Mouse (Mus musculus): ENCODE measurements at regions not wholly inside any gene's neighbourhood (a gene's known extent, or its start where the extent isn't known, plus 50 kb on each side); places are given as distances from the start of the nearest gene placed in this dataset.
A peak's percentile ranks its signal among the peaks of the same experiment; 100 is the strongest.

- DNase-seq (ENCODE audit: low spot score in 2 of 2): no peak
These were observed 56.5 kb downstream of the Otud1 start for GRCm38 (mm10) chr2:19714025-19714424.

DNA sequence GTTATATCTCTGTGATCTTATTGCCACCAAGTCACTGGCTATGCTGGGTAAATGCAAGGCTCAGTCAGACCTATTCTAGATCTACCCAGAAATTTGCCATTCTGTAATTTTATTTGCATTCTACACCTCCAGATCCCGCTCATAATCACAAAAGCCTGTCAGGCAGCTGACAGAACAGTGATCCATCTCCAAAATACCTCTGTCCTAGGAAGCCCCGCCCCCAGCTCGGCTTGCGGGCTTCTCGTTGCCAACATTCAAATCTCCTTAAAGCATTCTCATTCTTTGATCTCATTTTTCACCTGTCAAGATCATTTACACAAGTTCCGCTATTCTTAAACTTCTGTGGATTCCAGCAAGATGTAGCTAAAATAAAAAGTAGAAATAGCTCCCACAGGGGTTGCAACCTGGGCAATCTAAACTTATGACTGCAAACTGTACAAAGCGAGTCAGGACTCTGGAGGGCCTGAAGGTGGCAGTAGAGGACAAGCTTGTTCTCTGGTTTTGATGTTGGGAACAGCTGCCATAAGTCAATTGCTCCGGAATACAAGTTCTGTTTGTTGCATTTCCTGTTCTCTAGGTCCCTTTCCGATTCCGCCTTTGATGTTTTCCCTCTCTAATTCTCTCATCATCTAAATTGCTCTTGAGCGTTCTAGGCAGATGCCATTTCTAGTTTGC lies 58.1 kb downstream of the Otud1 start:
- peak; percentile 26 to 39 for DNase-seq (ENCODE audit: low spot score in 2 of 2)

- no peak for DNase-seq (ENCODE audit: low spot score in 2 of 2)
These were observed 58.8 kb downstream of the Otud1 start for GRCm38 (mm10) chr2:19716388-19716787.

- no peak for DNase-seq (ENCODE audit: low spot score in 2 of 2)
These were observed 68.5 kb downstream of the Otud1 start for GRCm38 (mm10) chr2:19726085-19726484.

DNA sequence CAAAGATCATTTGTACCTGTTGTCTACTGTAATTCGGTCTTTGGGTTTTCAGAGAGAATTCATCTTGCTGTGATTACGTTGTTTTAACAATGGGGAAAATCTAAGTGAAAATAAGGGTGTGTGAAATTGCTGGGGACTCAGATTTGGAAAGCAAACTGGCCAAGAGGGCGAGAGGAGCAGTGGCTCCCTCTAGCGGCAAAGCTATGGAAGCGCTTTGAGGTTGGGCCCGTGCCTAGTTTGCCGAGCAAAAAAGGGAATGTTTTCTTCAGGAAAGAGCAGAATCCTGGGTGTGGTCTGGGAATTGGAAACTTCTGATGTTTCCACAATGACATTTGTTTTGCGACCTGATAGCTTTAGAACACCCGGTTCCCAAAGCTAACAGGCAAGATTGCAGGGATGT lies 69.4 kb downstream of the Otud1 start:
- DNase-seq (ENCODE audit: low spot score in 2 of 2): no peak

DNA sequence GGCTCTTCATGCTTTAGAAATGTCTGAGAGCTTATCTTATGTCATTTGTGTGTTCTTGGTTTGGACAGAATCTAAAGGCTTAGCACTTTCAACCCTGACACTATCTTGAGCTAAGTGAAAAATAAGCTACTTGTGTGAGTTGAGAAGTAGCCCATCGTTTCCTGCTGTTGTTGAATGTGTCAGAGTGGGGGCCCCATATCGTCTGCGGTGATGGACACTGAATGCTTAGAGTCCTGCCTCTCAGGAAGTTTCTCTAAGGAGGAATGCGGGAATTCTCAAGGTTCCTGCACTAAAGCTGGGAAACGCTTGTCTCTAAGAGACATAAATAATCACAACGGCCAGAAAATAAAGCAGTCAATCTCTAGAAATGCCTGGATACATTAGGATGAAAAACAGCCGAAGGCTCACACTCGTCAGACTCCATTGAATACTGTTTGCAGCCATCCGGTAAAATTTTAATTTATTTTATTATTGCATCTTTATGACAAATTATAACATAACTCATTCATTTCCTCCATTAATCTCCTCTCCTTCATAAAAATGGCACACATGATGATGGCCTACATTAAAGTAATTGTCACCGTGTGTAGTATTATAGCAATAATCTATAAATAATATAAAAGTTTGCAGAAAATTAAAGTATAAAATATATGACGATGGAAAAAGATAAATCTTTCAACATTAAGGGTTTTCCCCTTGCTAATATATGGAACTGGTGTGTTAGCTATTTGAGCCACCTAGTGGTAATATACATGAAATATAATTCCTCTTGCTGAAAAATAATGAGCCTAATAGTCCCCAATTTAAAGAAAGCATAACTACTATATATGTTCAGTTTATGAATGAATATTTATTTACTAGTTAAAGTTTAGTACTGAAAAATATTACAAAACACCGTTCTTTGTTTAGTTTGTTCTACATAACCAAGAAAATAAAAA lies 75.6 kb downstream of the Otud1 start:
- DNase-seq (ENCODE audit: low spot score in 2 of 2): no peak

DNA sequence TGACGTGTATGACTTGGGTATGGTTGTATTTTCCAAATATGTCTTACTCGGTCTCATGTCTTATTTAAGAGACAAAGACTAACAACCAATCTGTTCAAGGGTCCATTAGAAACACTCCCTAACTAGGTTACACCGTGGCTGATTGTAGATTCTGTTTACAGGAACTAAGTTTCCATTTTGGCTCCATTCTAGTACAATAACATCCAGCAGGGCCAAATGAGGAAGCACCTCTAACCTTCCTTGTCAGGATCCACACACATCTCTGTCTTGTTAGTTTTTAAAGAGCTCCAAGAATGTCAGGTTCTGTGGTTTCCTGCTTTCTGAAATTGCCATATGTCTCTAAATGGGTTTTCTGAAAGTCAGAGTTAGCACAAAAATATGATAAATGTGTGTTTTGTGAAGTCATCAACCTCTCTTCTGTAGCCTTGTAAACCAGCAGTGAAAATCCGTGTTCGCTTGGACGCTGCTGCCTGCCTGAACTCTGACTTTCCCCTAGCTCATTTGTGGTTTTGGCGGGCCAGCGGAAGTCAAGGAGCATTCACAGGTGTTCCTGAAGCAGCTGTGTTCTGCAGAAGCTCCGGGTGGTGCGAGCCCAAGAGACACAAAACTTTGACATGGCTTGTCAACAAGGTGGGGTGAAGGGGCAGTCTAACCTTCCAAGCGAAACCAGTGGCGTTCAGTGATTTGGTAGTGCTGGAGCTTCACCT lies 76.8 kb downstream of the Otud1 start:
- DNase-seq (ENCODE audit: low spot score in 2 of 2): no peak

- DNase-seq (ENCODE audit: low spot score in 2 of 2): no peak
These were observed 84.0 kb downstream of the Otud1 start for GRCm38 (mm10) chr2:19741508-19741907.

- DNase-seq (ENCODE audit: low spot score in 2 of 2): no peak
These were observed 85.9 kb downstream of the Otud1 start for GRCm38 (mm10) chr2:19743467-19743866.

GRCm38 (mm10) chr2:19744986-19745660 lies 87.6 kb downstream of the Otud1 start:
- no peak for DNase-seq (ENCODE audit: low spot score in 2 of 2)

GRCm38 (mm10) chr2:19752753-19753152 lies 95.2 kb downstream of the Otud1 start:
- no peak for DNase-seq (ENCODE audit: low spot score in 2 of 2)

GRCm38 (mm10) chr2:19753479-19753878 lies 95.9 kb downstream of the Otud1 start:
- no peak for DNase-seq (ENCODE audit: low spot score in 2 of 2)

DNA sequence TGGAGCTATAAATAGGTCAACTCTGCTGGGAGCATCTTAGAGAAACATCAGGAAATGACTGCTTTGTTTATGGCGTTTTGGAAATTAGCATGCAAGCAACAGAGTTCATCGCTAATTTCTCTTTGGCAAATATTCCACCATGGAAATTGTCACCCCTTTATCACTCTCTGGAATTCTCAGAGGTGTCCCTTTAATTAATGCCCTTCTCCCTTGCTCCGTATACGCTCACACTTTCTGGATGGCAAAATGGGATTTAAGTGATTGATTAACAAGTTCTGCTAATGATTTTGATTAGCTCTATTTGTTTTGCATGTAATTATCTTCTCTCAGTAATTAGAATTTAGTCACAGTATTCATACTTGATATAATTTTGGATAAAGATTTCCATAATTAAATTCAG lies 100.4 kb downstream of the Otud1 start:
- no peak for DNase-seq (ENCODE audit: low spot score in 2 of 2)

GRCm38 (mm10) chr2:19759169-19759568 lies 101.6 kb downstream of the Otud1 start:
- DNase-seq (ENCODE audit: low spot score in 2 of 2): no peak

DNA sequence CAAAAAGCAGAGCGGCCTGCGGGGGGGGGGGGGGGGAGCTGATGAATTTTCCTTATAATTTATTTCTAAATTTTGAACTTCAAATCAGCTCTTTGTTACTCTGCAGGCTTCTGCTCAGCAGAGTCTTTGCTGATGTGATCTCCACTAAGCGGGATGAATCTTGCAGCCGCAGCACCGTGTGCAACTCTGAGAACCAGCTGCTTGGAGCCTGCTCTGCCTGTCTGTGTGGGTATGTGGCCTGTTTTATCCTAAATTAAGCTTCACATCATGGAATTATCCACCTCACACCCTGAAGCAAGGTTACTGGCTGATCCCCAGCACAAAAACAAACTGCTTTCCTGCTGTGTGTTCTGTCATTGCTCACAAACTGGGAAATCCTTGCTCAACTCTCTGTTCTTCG lies 102.0 kb downstream of the Otud1 start:
- peak in 1 of 2 experiments; percentile 8 for DNase-seq (ENCODE audit: low spot score in 2 of 2)

DNA sequence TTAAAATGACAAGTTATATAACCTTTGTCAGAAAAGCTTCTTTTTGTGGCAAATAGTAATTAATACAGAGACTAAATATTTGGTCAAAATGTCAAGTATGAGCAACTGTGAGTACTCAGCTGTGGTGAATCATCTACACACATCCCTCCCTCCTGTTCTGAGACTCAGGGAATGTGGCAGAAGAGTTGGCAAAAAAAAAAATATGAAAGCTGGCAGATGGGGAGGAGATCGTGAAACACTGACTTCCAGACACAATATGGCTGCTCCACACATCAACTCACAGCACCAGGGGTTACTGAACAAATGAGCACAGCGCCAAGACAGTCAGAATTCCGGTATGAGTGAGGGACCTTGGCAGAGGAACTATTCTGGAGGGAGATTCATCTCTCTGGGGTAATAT lies 105.4 kb downstream of the Otud1 start:
- DNase-seq (ENCODE audit: low spot score in 2 of 2): no peak

GRCm38 (mm10) chr2:19784913-19785312 lies 124.7 kb upstream of the Etl4 start:
- DNase-seq (ENCODE audit: low spot score in 2 of 2): no peak

DNA sequence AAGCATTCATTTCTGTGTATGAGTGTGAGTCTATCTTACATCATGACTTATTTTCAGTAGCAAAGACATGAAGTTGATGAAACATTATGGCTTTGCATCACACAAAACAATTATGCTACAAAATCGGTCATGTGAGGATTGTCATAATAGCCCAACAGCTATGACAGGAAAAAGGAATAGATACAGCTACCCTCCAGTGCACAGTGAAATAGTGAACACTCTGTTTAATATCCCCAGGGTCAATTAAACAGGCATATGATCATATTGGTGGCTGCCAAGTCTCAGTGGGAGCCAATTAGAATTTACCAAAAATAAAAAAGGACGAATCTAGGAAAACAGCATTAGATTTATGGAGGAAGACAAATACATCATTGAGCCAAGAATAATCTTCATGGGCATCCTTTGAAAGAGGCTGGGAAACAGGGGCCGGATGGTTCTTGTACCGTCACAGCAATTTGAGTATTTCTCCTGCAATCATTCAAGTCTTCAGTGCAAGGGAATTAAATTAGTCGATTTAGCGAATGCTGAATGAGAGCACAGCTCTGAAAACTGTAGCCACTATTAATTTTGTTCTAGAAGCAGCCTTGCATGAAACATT lies 123.8 kb upstream of the Etl4 start:
- no peak for DNase-seq (ENCODE audit: low spot score in 2 of 2)

DNA sequence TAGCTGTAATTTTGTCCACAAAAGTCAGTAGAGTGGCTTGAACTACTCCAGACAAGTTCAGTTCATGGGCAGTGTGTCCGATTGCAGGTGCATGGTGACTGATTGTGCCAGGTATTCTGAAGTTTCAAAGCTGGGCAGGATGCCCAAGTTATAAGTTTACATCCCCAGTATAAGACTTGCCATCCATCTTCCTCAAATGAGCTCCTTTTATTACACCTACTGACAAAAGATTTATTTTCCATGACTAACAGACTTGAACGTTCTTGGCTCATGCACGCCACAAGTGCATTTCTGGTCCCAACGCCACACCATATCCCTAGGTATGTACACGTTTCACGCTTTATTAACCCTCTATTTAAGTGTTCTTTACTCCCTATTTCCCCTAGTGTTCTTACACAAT lies 117.4 kb upstream of the Etl4 start:
- no peak for DNase-seq (ENCODE audit: low spot score in 2 of 2)

GRCm38 (mm10) chr2:19796790-19797189 lies 112.8 kb upstream of the Etl4 start:
- no peak for DNase-seq (ENCODE audit: low spot score in 2 of 2)
